Mouse (Mus musculus) erythroid progenitor cell, adult 5-6 weeks (primary cell): ENCODE results near the gene Lect2. TPM values are rescaled to one million over a fixed set of nuclear protein-coding genes. Genes with fewer than 3 reads are reported as not detected.

Experiments
- ATAC-seq: replicated peaks from 2 replicates; pipeline ENCODE4 v1.8.0; 2016; ENCODE audit warnings: moderate number of reproducible peaks, mild to moderate bottlenecking, moderate TSS enrichment, inconsistent platforms; ENCODE audit not compliant: poor library complexity, low FRiP score, severe bottlenecking
- total RNA-seq, 2 experiments: library from RNA; stranded (forward) in 1 of 2; stranded (reverse) in 1 of 2; fragments of 150-400 nt in 1 of 2; fragments of 186-747, 209-891 nt in 1 of 2; gene quantifications; 2 replicates each; pipeline versions ENCODE4 v1.2.3 to v1.2.4; 2015 to 2017; ENCODE audit warnings: low replicate concordance in 2 of 2

Lect2 gene
- total RNA-seq, 2 experiments from 2014 or later, result not detected

DNA sequence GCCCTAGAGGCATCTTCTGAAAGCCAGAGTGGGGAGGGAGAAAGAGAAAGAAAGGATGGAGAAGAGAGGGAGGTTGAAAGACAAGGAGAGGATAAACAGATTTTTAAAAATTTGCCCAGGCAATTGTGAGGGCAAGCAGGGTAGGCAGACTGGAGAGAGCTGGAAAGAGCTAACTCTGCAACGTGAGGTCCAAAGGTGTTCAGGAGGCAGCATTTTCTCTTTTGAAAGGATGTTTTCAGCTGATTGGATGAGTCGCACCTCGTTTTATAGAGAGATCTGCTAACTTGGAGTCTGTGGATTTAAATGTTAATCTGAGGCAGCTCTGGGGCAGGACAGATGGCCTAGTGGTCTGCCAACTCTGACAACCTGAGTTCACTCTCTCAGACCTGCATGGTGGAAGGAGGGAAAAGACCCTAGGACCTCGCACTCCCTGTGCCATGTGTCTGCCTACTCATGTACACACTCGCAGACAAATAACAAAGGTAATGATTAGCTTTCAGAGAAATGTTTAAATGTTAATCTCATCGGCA is 11.6 kb upstream of the Lect2 start:
- no peak for ATAC-seq

GRCm38 (mm10) chr13:56558811-56559210 is 10.5 kb upstream of the Lect2 start:
- ATAC-seq, result no peak

DNA sequence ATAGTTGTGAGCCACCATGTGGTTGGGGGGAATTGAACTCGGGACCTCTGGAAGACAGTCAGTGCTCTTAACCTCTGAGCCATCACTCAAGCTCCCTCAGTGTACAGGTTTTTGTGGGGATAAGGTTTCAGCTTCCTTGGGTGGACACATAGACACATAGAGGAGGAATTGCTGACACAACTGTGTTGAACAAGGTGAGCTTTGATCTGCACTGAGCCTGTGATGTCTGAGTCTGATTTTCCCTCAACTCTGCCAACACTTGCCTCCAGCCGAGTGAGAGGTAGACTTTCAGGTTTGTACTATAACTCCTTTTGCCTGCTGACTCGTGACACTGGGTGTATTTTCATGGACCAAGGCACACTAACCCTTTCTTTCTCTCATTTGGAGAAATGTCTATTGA is 8.4 kb upstream of the Lect2 start:
- no peak for ATAC-seq

GRCm38 (mm10) chr13:56555957-56556356 is 7.7 kb upstream of the Lect2 start:
- ATAC-seq, result no peak

GRCm38 (mm10) chr13:56554409-56554808 is 6.1 kb upstream of the Lect2 start:
- no peak for ATAC-seq

GRCm38 (mm10) chr13:56553923-56554322 is 5.6 kb upstream of the Lect2 start:
- ATAC-seq, result no peak

GRCm38 (mm10) chr13:56551661-56552060 is 3.4 kb upstream of the Lect2 start:
- ATAC-seq, result no peak

- ATAC-seq, result no peak
Measured at GRCm38 (mm10) chr13:56550574-56550973, 2.3 kb upstream of the Lect2 start.

DNA sequence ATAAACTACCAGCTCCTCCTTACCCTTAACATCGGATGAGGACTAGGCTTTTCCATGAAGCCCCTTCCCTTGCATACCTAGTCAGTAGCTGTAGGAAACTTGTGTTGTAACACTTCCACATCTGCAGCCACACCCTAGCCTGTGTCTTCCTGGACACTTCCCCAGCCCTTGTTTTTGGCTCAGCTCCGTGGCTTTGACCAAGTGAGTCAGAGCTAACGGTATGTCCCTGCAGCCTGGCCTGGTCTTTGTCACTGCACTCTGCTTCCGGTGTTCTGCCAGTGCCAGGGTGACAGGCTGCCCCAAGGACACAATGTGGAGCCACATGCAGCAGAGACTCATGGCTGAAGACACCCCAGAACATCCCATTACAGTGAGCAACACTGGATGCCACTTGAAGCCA is 1.1 kb upstream of the Lect2 start:
- ATAC-seq, result no peak

- no peak for ATAC-seq
Measured at GRCm38 (mm10) chr13:56544956-56545355, 3.3 kb downstream of the Lect2 start.

DNA sequence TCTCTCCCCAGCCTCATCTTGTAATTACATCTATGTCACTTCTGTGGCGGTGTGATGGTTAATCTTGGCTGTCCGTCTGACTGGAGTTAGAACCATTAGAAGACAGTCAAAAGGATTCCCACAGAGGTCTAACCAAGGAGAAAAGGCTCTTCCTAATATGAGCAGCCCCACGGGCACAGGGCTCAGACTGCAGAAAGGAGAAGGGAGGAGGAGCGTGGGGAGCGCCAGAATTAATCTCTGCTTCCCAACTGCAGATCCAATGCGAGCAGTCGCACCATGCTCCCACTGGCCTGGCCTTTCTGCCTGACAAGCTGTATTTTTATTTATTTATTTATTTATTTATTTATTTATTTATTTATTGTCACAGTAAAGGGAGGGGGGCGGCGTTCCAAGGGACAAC is 4.5 kb downstream of the Lect2 start:
- no peak for ATAC-seq

- ATAC-seq, result no peak
Measured at GRCm38 (mm10) chr13:56539846-56540245, 8.5 kb downstream of the Lect2 start.

DNA sequence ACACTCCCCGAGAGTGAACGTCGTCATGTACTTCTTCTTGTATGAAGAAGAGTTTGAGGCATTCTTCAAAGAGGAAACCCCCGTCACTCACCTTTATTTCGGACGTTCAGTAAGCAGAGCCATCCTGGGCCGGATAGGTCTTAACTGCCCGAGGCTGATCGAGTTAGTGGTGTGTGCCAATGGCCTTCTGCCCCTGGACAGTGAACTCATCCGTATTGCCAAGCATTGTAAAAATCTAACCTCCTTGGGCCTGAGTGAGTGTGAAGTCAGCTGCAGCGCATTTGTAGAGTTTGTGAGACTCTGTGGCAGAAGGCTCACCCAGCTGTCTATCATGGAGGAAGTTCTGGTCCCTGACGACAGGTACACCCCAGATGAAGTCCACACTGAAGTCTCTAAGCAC is 11.3 kb downstream of the Lect2 start:
- ATAC-seq, result no peak

DNA sequence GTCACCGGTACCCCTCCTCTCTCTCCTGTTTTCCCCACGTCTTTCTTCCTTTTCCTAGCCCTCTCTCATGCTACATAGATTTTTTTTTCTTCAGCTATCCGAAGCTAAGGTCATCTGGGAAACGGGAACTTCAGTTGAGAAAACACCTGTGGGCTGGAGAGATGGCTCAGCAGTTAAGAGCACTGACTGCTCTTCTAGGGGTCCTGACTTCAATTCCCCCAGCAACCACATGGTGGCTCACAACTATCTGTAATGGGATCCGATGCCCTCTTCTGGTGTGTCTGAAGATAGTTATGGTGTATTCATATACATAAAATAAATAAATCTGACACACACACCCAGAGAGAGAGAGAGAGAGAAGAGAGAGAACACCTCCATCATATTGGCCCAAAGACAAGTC is 12.7 kb downstream of the Lect2 start:
- no peak for ATAC-seq

GRCm38 (mm10) chr13:56534931-56535330 is 13.4 kb downstream of the Lect2 start:
- no peak for ATAC-seq

DNA sequence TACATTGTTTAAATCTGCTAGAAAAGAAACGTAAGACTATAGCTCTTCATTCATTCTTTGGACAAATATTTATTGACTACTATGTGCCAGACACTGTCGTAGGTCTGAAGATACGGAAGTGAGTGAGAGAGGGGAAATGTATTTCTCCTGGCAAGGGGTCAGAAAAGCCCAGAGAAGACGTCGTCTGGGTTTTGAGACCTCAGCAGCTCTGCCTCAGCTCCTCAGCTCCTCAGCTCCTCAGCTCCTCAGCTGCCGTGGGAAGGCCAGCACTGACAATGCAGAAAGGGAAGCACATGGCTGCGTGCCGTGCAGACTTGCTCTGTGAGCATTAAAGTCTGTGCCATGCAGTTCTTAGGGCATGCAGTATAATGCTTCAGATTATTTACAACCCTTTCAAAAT is 18.6 kb downstream of the Lect2 start:
- ATAC-seq, result no peak

DNA sequence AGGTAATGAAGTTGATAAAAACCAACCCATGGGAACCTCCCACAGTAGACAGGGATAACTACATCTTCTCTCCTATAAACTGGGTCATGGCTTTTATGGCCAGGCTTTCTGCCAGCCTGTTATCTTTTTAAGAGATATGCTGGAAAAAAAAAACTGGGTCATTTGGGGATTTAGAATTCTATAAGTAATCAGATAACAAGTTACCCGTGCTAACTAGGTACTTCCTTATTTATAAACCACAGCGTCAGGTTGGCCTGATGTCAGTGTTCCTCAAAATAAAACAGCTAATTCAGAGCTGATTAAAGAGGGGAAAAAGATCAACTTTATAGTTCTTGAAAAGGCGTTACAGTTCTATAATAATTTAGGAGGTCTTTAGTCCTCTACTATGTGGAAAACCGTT is 19.3 kb downstream of the Lect2 start:
- no peak for ATAC-seq

- ATAC-seq, result no peak
Measured at GRCm38 (mm10) chr13:56528281-56528680, 20.0 kb downstream of the Lect2 start.

- ATAC-seq, result no peak
Measured at GRCm38 (mm10) chr13:56527846-56528245, 20.5 kb downstream of the Lect2 start.

GRCm38 (mm10) chr13:56526871-56527270 is 21.4 kb downstream of the Lect2 start:
- ATAC-seq, result no peak

- no peak for ATAC-seq
Measured at GRCm38 (mm10) chr13:56522821-56523167, 25.5 kb downstream of the Lect2 start.

DNA sequence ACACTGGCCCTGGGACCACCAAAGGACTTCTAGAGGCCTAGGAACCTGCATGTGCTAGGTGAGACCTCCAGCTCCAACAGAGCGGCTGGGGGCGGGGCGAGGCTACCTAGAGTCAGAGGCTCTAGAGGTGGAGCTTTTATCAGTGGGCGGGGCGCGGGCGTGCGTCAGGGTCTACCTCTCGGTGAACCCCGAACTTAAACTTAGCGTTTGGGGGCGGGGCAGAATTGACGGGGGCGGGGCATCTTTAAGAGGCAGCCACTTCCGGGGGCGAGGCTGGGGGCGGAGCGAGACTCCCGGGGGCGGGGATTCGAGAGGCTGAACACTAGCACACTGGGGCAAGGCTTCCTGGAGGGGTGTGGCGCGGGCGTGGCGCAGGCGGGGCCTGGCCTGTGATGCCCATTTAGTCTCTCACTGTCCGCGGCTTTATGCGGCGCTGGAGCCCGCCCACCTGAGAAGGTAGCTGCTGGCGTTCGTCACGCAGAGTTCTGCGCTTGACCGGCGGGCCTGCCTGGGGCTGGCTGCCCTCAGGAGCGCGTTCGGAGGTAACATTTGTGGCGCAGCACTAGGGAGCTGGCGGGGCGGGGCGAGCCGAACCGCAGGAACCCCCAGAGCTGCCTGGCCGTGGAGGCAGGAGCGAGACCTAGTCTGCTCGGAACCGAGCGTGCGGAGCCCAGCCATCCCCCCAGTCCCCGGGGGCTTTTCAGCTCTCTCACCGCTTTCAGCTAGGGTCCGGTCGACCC is 26.1 kb downstream of the Lect2 start, which contains the start of gene Fbxl21:
Fbxl21 (plus strand) TSS at position 392 of the 740 bp plus-strand sequence.
- ATAC-seq, result peak; percentile 65
